Mouse (Mus musculus): ENCODE measurements around the gene Gm3259. TPM values are rescaled to one million over a fixed set of nuclear protein-coding genes. Genes with fewer than 3 reads are reported as not detected.

The Gm3259 gene
- not detected in 2 replicates for polyA plus RNA-seq (2012)

DNA sequence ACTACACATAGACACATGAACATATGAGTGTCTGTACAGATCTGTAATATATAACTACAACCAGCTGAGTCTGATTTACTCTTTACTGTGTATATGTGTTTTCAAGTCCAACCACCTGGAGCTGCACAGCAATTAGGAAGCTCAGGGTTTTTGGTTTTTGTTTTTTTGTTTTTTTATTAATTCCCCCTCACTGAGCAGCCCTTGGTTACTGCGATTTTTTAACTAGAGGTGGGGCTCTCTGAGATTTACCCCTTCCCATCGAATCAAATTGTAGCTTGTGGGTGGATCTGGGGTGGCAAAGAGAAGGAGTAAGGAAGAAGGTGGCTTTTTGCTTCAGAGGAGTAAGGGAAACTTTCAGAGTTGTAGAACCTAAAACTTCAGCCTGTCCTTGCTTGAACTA is at the start of gene Gm3259:
Gene Gm3259, plus strand, starts transcription at position 301 of the 400 bp plus-strand sequence.

GRCm38 (mm10) chr5:95272668-95273067 is 33.0 kb upstream of the Gm3259 start, which contains the start of gene Gm10424:
TSS of gene Gm10424 (minus strand) at chr5:95272768.

Other genes starting within 250 kb of the Gm3259 start
- gene Gm7942, start 199.0 kb upstream of the Gm3259 start, polyA plus RNA-seq (2012), result not detected in 2 replicates
- gene Gm16513, start 123.3 kb upstream of the Gm3259 start, polyA plus RNA-seq (2012), result not detected in 2 replicates
- gene Gm10424, start 33.1 kb upstream of the Gm3259 start, polyA plus RNA-seq (2012), result not detected in 2 replicates
- gene D5Ertd577e, start 150.9 kb downstream of the Gm3259 start, polyA plus RNA-seq (2012), result not detected in 2 replicates
- gene Gm3286, start 204.8 kb downstream of the Gm3259 start, polyA plus RNA-seq (2012), result not detected in 2 replicates

Measured in megakaryocyte-erythroid progenitor cell, adult 5 weeks (primary cell).